Comparison of ENCODE assay signal across 8 mouse cellular contexts in the genomic region with DNA sequence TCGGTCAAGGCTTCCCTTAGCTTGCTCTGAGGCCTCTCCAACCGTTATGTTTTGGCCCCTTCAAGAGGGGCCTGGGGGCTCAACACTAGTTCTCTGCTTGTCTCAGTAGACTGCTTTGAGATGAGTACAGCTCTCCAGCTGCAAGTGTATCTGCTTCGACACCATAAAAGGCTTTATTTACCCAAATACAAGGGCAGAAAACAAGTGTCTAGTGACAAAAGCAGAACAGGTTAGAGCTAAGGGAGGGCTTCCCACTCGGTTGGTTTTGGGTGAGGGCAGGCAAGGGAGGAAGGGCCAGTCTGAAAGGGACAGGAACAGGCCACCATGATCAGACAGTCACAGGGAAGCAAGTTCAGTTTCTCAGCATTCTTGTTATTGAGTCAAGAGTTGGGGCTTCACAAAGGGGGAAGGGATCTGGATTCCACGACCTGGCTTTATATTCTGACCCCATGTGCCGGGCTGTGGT. TPM values are rescaled to one million over a fixed set of nuclear protein-coding genes. Genes with fewer than 3 reads are reported as not detected.
DNase-seq lines count a peak whose midpoint lies in the region; ATAC-seq lines count a peak whose summit lies in the region.

No protein-coding gene starts in this region.

- WGBS in heart, embryonic 14.5 days = 4% methylated on average over 6 of the region's 6 CpGs
- 15% methylated on average over 6 of the region's 6 CpGs for WGBS in limb, embryonic 15.5 days

- peak overlapping the region; percentile 82 for H3K4me2 ChIP-seq in heart, embryonic 14.5 days (ENCODE audit: low read length)
- peak overlapping the region; percentile 68 for H3K4me2 ChIP-seq in limb, embryonic 15.5 days

- H3K9me3 ChIP-seq in heart, embryonic 14.5 days (ENCODE audit: control insufficient read depth, low read length) = no peaks in the 10 kb centered on the region
- no peaks in the 10 kb centered on the region for H3K9me3 ChIP-seq in limb, embryonic 15.5 days

- H3K9ac ChIP-seq in heart, embryonic 14.5 days (ENCODE audit: low read length) = peak overlapping the region; percentile 97
- H3K9ac ChIP-seq in limb, embryonic 15.5 days = peak overlapping the region; percentile 86

- peak overlapping the region; percentile 97 to 98 for H3K27ac ChIP-seq in heart, embryonic 14.5 days (replicated peaks in 1 of 2; ENCODE audit: control insufficient read depth in 1 of 2, insufficient read depth in 1 of 2, low read depth in 2 of 2, low read length in 2 of 2)
- H3K27ac ChIP-seq in limb, embryonic 15.5 days = peak overlapping the region; percentile 95

- peak overlapping the region; percentile 68 to 92 for H3K4me3 ChIP-seq in heart, embryonic 14.5 days (ENCODE audit: control insufficient read depth in 1 of 2, insufficient read depth in 1 of 2, low read depth in 1 of 2, low read length in 2 of 2)
- H3K4me3 ChIP-seq in limb, embryonic 15.5 days = peak overlapping the region; percentile 79

- peak; percentile 56 for DNase-seq in embryo, embryonic 10.5 days (ENCODE audit: low spot score)
- DNase-seq in embryo, embryonic 9.5 days (ENCODE audit: extremely low spot score) = no peak
- peak; percentile 42 for DNase-seq in NIH3T3 (ENCODE audit: low read depth)
- DNase-seq in naive thymus-derived CD4-positive, alpha-beta T cell, adult 2 months (ENCODE audit: low read depth) = peak; percentile 30
- no peak for DNase-seq in yolk sac, embryonic 10.5 days (ENCODE audit: low spot score)
- no peak for DNase-seq in ovary, postnatal 10 days (ENCODE audit: low spot score)

- peaks cover 24 to 48% of the 10 kb centered on the region in 2 experiments for H3K4me1 ChIP-seq in heart, embryonic 14.5 days (ENCODE audit: control insufficient read depth in 2 of 2, insufficient read depth in 2 of 2, low read length in 2 of 2)
- peaks cover 43% of the 10 kb centered on the region for H3K4me1 ChIP-seq in limb, embryonic 15.5 days

- no peak for ATAC-seq in heart, embryonic 14.5 days (ENCODE audit: insufficient number of reproducible peaks, insufficient read depth, low FRiP score, low read depth)
- no peak for ATAC-seq in limb, embryonic 15.5 days (ENCODE audit: insufficient number of reproducible peaks, low FRiP score, low TSS enrichment, low read depth)

- H3K27me3 ChIP-seq in heart, embryonic 14.5 days (ENCODE audit: control insufficient read depth, insufficient read depth, low read length) = no peaks in the 10 kb centered on the region
- no peaks in the 10 kb centered on the region for H3K27me3 ChIP-seq in limb, embryonic 15.5 days

- peaks cover 35% of the 10 kb centered on the region for H3K36me3 ChIP-seq in heart, embryonic 14.5 days (ENCODE audit: control insufficient read depth, insufficient read depth, low read length)
- peaks cover 31% of the 10 kb centered on the region for H3K36me3 ChIP-seq in limb, embryonic 15.5 days

RNA-seq across cellular contexts. Expression of gene Plekho1, which starts 1.4 kb away (rescaled TPM):
- 65.0 and 73.7 TPM in 2 replicates for polyA plus RNA-seq in heart, embryonic 14.5 days (2014; fragmentation: Nextera tagmentation; extraction: Ambion mirVana)
- 35.2 and 39.2 TPM in 2 replicates for polyA plus RNA-seq in limb, embryonic 15.5 days (2015; fragmentation: Nextera tagmentation; extraction: Ambion mirVana)

Comparison
In these comparisons a context has a peak if more than half of its experiments do, and no peak if none do; other contexts are left out.
1. DNase-seq: peak in embryo, embryonic 10.5 days (single experiment), NIH3T3 (single experiment) and naive thymus-derived CD4-positive, alpha-beta T cell, adult 2 months (single experiment); none in embryo, embryonic 9.5 days (single experiment), yolk sac, embryonic 10.5 days (single experiment) and ovary, postnatal 10 days (single experiment).